Mouse (Mus musculus) embryonic stem cell, embryonic (primary cell): ENCODE results near the gene Prss34.

Experiments used
- CTCF ChIA-PET, 4 experiments: fragments of 300-600 bp in 2 of 4; fragments of 350-600 bp in 2 of 4; sonication (Branson Sonifier 250); formaldehyde crosslinking; loops; one replicate each; lab custom pipeline; 2022; ENCODE audit warnings: inconsistent platforms in 2 of 4; lab: Charles Lee
- POLR2A ChIA-PET, 4 experiments: fragments of 300-600 bp in 2 of 4; fragments of 350-600 bp in 2 of 4; sonication (Branson Sonifier 250); formaldehyde crosslinking; loops; one replicate each; lab custom pipeline; 2022; ENCODE audit warnings: antibody characterized with exemption in 4 of 4, inconsistent platforms in 1 of 4; lab: Charles Lee

Prss34 gene

GRCm38 (mm10) chr17:25298094-25298493 is at the start of gene Prss34:
TSS of gene Prss34 (plus strand) at chr17:25298394.
- ChIA-PET CTCF (interaction anchor here in 1 of 4 experiments (0.6 kb wide), 1 partner anchor 390 kb away, joined by 3 read pairs; no protein-coding TSS in a partner anchor), POLR2A (no interaction called here)

DNA sequence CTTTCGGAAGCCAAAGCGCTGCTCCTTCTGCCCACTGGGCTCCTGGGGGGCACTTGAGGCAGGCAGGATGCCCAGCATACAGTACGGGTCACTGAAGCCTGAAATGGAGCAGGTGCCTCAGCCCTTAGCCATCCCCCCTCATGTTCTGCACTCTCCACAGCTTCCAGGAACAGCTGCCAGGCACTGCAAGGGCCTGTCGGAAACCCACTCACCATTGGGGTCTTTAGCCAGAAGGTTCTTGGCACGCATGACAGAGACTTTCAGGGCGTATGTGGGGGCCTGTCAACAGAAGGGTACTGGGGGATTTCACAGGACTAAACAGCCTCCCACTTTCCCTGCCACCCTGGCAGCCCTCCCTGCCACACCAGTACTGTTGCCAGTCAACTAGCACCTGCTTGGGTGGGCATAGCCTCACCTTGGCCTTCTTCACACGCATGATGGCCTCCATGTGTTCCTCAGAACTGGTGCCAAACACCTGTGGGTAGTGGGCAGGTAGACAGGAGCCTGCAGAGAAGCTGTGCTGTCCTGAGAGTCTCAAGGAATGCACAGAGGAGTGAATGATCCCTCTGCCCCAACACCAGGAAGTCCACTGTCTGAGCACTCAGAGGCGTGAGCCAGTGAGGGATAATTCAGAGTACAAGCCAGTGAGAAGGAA is 47.9 kb upstream of the Prss34 start:
- ChIA-PET POLR2A (interaction anchor here in 2 of 4 experiments (0.6 to 22.9 kb wide), 5 partner anchors 11 to 1205 kb away, joined by 3 to 336 read pairs (median 5); partner anchors contain the start of genes Gnptg (in 1 of the 2), Tsr3 (in 1 of the 2) and Ube2i (in 1 of the 2)), CTCF (interaction anchor here in 1 of 4 experiments (0.6 kb wide), 1 partner anchor 511 kb away, joined by 4 read pairs; no protein-coding TSS in a partner anchor)

DNA sequence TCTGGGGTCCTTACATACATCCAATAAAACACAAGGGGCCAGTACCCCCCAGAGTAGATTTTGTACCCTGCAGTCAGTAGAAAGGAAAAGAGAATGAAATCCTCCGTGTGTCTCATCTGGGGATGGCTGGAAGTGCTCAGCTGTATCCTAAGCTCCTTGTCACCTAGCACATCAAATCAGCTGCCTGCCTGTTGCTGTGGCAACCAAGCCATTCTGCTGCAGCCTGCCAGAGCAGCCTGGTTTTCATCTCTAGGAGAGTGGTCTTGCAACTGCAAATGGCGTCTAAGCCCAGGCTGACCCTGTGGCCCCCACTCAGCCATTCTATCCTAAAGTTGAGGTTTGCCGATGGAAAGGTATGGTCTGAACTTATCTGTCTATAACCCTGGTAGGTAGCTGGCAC is 45.6 kb upstream of the Prss34 start:
- CTCF ChIA-PET: no interaction called here

DNA sequence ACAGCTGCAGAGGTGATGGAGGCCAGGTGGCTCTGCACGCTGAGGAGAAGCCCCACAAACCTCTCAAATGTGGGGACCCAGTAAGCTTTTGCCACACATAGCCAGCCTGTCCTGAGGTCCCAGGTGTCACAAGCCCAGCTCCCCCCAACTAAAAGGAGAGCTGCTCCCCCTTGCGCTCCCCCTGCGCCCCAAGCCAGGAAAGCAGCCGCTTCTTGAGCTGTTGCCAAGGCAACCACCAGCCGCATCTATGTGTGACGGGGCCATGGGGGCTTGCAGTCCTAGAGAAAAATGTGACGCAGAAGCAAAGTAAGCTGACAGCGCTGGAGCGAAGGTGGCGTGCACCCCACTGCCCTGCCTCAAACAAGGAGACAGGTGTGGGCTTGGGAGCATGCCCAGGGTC is 44.4 kb upstream of the Prss34 start:
- CTCF ChIA-PET: interaction anchor here in 3 of 4 experiments (1.0 to 1.9 kb wide), 4 partner anchors 10 to 16 kb away, joined by 3 to 7 read pairs (median 4); no protein-coding TSS in a partner anchor
- POLR2A ChIA-PET: interaction anchor here in 3 of 4 experiments (0.8 to 22.9 kb wide), 12 partner anchors 8 to 726 kb away, joined by 3 to 336 read pairs (median 10); partner anchors contain the start of genes Gnptg (in 3 of the 3), Tsr3 (in 3 of the 3), Ube2i (in 2 of the 3) and Nthl1 (in 1 of the 3)

More for the DNA sequence above, 45.6 kb upstream of the Prss34 start:
- POLR2A ChIA-PET: interaction anchor here in 2 of 4 experiments (0.9 to 22.9 kb wide), 6 partner anchors 7 to 21 kb away, joined by 3 to 336 read pairs (median 30); partner anchors contain the start of genes Ube2i (in 2 of the 2), Gnptg (in 1 of the 2) and Tsr3 (in 1 of the 2)

DNA sequence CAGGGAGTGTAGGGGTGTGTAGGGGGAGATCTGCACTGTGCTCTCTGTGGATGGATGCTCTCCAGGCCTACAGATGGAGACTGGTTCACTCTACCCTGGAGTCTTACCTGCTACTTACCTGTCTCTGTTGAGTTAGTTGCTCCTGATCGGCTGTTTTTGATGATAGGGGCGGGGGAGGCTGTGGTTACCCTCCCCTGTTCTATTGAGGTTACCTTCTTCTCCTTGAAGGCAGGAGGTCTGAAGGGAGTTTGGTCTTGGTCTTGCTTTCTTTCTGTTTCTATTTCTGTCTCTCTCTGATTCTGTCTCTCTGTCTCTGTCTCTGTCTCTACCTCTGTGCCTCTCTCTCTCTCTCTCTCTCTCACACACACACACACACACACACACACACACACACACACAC is 43.1 kb upstream of the Prss34 start:
- POLR2A ChIA-PET: interaction anchor here (0.6 to 22.9 kb wide), 18 partner anchors 8 to 974 kb away, joined by 3 to 336 read pairs (median 6); partner anchors contain the start of genes Gnptg (in 4 of the 4), Tsr3 (in 4 of the 4), Ube2i (in 2 of the 4) and Nthl1 (in 1 of the 4)
- CTCF ChIA-PET: interaction anchor here in 2 of 4 experiments (0.7 to 1.9 kb wide), 5 partner anchors 9 to 318 kb away, joined by 3 to 7 read pairs (median 4); partner anchors contain the start of gene Mapk8ip3 (in 1 of the 2)

DNA sequence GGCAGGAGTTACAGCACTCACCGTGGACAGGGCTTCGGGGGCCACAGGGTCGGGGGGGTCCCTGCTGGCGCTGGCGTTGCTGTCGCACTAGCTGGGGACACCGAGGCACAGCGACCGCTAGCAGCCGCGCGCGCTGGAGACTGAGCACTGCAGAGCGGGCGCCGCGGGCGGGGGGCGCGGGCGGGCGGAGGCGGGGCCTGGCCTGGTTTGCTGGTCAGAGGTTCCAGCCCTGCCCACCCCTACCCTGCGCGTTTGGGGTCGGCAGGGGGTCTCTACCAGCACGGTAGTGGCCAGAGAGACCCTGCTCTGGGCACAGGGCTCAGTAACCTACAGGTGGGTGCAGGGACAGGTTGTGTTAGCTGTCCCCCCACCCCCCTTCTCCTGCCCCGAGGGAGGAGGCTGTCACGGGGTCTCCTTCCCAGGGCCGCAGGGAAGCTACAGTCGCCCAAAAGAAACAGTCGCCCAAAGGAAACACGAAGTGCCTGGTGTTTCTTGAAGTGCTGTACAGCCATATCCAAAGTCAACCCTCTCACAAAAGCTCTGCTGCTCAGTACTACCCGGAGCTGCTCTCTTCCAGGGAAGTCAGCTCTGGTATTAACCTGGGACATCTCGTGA is 41.9 kb upstream of the Prss34 start, which contains the start of gene Baiap3:
TSS of gene Baiap3 (minus strand) at position 225 of the 615 bp plus-strand sequence.
- ChIA-PET POLR2A (interaction anchor here (0.7 to 22.9 kb wide), 19 partner anchors 9 to 640 kb away, joined by 3 to 336 read pairs (median 6); partner anchors contain the start of genes Gnptg (in 3 of the 4), Tsr3 (in 3 of the 4), Ube2i (in 2 of the 4) and Cacna1h (in 1 of the 4)), CTCF (interaction anchor here in 3 of 4 experiments (0.6 to 1.6 kb wide), 11 partner anchors 8 to 333 kb away, joined by 3 to 11 read pairs (median 3); partner anchors contain the start of genes Gnptg (in 1 of the 3), Mapk8ip3 (in 1 of the 3) and Tsr3 (in 1 of the 3))

GRCm38 (mm10) chr17:25257804-25258261 is 40.4 kb upstream of the Prss34 start:
- POLR2A ChIA-PET: interaction anchor here in 2 of 4 experiments (0.9 to 3.3 kb wide), 4 partner anchors 10 to 21 kb away, joined by 3 to 52 read pairs (median 12); partner anchors contain the start of gene Ube2i (in 1 of the 2)
- CTCF ChIA-PET: interaction anchor here in 1 of 4 experiments (0.8 kb wide), 1 partner anchor 16 kb away, joined by 3 read pairs; no protein-coding TSS in a partner anchor

GRCm38 (mm10) chr17:25264453-25264852 is 33.7 kb upstream of the Prss34 start:
- ChIA-PET POLR2A (interaction anchor here in 3 of 4 experiments (0.6 to 13.7 kb wide), 17 partner anchors 8 to 254 kb away, joined by 3 to 336 read pairs (median 3); partner anchors contain the start of genes Ube2i (in 3 of the 3), Baiap3 (in 2 of the 3), BC003965 (in 1 of the 3) and Gnptg (in 1 of the 3)), CTCF (interaction anchor here in 3 of 4 experiments (0.6 to 2.0 kb wide), 12 partner anchors 8 to 147 kb away, joined by 3 to 8 read pairs (median 4); partner anchors contain the start of genes Ube2i (in 2 of the 3), Baiap3 (in 1 of the 3), Gnptg (in 1 of the 3) and Tsr3 (in 1 of the 3))

GRCm38 (mm10) chr17:25270795-25271335 is 27.3 kb upstream of the Prss34 start:
- POLR2A ChIA-PET: interaction anchor here in 3 of 4 experiments (0.6 to 13.7 kb wide), 17 partner anchors 6 to 937 kb away, joined by 3 to 336 read pairs (median 8); partner anchors contain the start of genes Baiap3 (in 3 of the 3), Gnptg (in 2 of the 3), Tsr3 (in 2 of the 3) and Arhgdig (in 1 of the 3)
- CTCF ChIA-PET: interaction anchor here in 2 of 4 experiments (0.6 to 4.3 kb wide), 2 partner anchors 15 to 72 kb away, joined by 3 to 32 read pairs; no protein-coding TSS in a partner anchor

DNA sequence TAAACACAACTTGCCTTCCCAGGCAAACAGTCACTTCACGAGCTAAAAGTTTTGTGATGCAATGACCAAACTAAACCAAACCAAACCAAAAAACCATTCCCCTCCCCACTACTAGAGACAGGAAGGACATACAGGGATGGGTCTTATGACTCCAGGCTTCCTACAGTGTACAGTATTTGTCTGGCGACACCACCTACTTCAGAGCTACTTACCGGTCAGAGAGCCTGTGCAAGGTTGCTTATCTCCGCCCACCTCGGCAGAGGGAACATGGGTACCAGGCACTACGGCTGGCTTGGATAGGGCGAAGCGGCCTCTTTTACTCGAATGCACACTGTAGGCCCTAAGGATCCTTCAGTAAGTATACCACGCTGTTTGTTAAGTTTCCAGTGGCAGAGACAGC is 25.9 kb upstream of the Prss34 start:
- CTCF ChIA-PET: interaction anchor here (0.6 to 4.3 kb wide), 5 partner anchors 10 to 568 kb away, joined by 3 to 32 read pairs (median 4); no protein-coding TSS in a partner anchor
- POLR2A ChIA-PET: interaction anchor here (0.7 to 13.7 kb wide), 45 partner anchors 7 to 744 kb away, joined by 3 to 336 read pairs (median 5); partner anchors contain the start of genes Baiap3 (in 3 of the 4), Gnptg (in 2 of the 4), Tsr3 (in 2 of the 4) and BC003965 (in 1 of the 4)

DNA sequence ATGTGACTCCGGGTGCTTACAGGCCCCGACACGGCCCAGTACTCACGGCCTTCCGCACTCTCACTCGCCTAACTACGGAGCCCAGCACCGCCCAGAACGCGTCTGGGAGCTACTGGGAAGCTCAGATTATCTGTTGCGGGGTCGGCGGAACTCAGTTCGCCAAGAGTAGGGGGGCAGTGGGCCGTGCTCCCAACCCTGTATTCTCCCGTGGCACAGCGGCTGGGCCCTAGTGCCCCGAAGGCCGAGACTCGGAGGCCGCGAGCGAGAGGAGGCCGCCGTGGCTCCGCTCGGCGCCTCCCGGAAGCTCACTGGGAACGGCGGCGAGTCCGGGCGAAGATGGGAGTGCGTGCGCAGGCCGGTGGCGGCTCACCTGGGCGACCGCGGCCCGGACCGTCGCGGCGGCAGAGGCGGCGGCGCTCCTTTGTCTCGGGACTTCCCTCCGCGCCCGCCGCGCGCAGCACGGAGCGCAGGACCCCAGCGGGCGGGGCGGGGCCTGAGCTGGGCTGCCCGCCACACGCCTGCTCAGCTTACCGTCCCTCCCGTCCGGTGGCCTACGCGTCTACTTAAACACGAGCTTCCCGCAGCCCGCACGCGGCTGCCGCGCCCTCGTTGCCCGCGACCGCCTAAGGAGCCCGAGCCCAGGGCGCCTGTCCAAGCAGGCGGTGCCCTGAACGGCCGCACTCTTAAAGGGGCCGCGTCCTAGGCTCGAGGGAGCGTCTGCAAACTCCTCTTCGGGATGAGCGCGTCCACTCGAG is 25.1 kb upstream of the Prss34 start:
- ChIA-PET CTCF (interaction anchor here (0.5 to 4.3 kb wide), 26 partner anchors 8 to 1022 kb away, joined by 3 to 32 read pairs (median 4); partner anchors contain the start of genes BC003965 (in 1 of the 4), Ccnf (in 1 of the 4), Cramp1l (in 1 of the 4) and Gnptg (in 1 of the 4)), POLR2A (interaction anchor here (0.5 to 13.7 kb wide), 110 partner anchors 8 to 745 kb away, joined by 3 to 336 read pairs (median 4); partner anchors contain the start of genes Baiap3 (in 4 of the 4), BC003965 (in 3 of the 4), Gnptg (in 3 of the 4) and Tsr3 (in 3 of the 4))

DNA sequence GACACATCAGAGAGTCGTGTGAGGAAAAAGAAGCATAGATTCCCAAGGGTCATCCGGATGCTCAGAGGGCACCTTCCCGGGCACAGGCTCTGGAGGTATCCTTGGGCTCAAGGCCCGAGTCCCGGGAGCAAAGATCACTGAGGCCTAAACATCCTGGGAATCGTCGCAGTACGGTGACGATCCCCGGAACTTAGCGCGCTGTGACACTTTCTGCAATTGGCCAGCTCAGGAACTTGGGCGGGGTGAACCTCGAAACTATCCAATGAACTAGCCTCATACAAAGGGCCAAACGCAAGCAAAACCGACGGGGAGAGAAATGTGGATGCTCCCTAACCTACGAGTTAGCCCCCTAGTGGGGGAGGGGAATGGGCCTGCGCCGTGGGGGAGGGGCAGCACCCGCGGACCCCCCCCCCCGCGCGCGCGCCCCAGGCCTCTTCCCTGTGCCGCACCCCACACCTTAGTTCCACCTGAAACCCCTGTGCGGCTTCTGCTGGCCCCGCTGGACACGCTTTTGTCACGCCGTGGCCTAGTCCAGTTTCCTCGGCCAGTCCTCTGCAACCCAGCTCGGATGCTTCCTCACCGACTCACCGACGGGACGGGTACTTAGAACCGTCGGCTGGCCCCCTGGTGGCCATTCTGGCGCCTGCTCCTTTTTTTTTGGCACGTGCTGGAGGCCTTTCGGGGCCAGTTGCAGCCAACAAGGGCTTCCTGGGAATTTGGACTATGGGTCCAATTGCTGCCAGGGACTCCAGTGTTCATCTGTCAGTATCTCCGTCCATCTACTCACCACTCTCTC is 24.3 kb upstream of the Prss34 start:
- ChIA-PET POLR2A (interaction anchor here (0.5 to 13.7 kb wide), 109 partner anchors 8 to 1444 kb away, joined by 3 to 336 read pairs (median 4); partner anchors contain the start of genes BC003965 (in 3 of the 4), Baiap3 (in 3 of the 4), Gnptg (in 3 of the 4) and Tsr3 (in 3 of the 4)), CTCF (interaction anchor here (0.5 to 4.3 kb wide), 35 partner anchors 8 to 1022 kb away, joined by 3 to 32 read pairs (median 4); partner anchors contain the start of genes BC003965 (in 1 of the 4), Ccnf (in 1 of the 4), Cramp1l (in 1 of the 4) and Fahd1 (in 1 of the 4))

- POLR2A ChIA-PET: interaction anchor here (0.7 to 13.7 kb wide), 45 partner anchors 7 to 1443 kb away, joined by 3 to 336 read pairs (median 10); partner anchors contain the start of genes BC003965 (in 4 of the 4), Baiap3 (in 2 of the 4), Cramp1l (in 2 of the 4) and Gnptg (in 2 of the 4)
- CTCF ChIA-PET: interaction anchor here in 3 of 4 experiments (0.6 to 4.3 kb wide), 19 partner anchors 7 to 425 kb away, joined by 3 to 32 read pairs (median 6); partner anchors contain the start of genes Fahd1 (in 1 of the 3), Gnptg (in 1 of the 3), Sstr5 (in 1 of the 3) and Tsr3 (in 1 of the 3)
Observed at GRCm38 (mm10) chr17:25274571-25275346, 23.4 kb upstream of the Prss34 start, which contains the start of gene Ube2i. TSS of gene Ube2i (minus strand) at chr17:25274622.
